Mouse (Mus musculus): Measurements from ENCODE around the gene Nxt1. TPM values are rescaled to one million over a fixed set of nuclear protein-coding genes. Genes with fewer than 3 reads are reported as not detected.

Gene Nxt1
- polyA plus RNA-seq (2014; fragmentation: Illumina TruSeq; extraction: RNeasy Lipid Tissue Mini Kit (QIAGEN cat#74804); ENCODE audit: low replicate concordance) = 3.6 TPM

GRCm38 (mm10) chr2:148672199-148673096 lies at the start of gene Nxt1:
Gene Nxt1 (plus strand): TSS chr2:148672601.

GRCm38 (mm10) chr2:148680775-148681291 lies 8.4 kb downstream of the Nxt1 start, which contains the start of gene Gzf1:
Gene Gzf1 (plus strand): TSS chr2:148681023.

Other genes with a start within 250 kb of the Nxt1 start
- 9.6 TPM for gene Cd93, start 229.0 kb upstream of the Nxt1 start, polyA plus RNA-seq (2014; fragmentation: Illumina TruSeq; extraction: RNeasy Lipid Tissue Mini Kit (QIAGEN cat#74804); ENCODE audit: low replicate concordance)
- 35.3 TPM for gene Gzf1, start 8.4 kb downstream of the Nxt1 start, polyA plus RNA-seq (2014; fragmentation: Illumina TruSeq; extraction: RNeasy Lipid Tissue Mini Kit (QIAGEN cat#74804); ENCODE audit: low replicate concordance)
- gene Napb, start 59.9 kb downstream of the Nxt1 start, polyA plus RNA-seq (2014; fragmentation: Illumina TruSeq; extraction: RNeasy Lipid Tissue Mini Kit (QIAGEN cat#74804); ENCODE audit: low replicate concordance) = 2.8 TPM
- gene Cstl1, start 77.8 kb downstream of the Nxt1 start, polyA plus RNA-seq (2014; fragmentation: Illumina TruSeq; extraction: RNeasy Lipid Tissue Mini Kit (QIAGEN cat#74804); ENCODE audit: low replicate concordance) = not detected
- gene Cst11, start 98.9 kb downstream of the Nxt1 start, polyA plus RNA-seq (2014; fragmentation: Illumina TruSeq; extraction: RNeasy Lipid Tissue Mini Kit (QIAGEN cat#74804); ENCODE audit: low replicate concordance) = not detected
- gene 8030411F24Rik, start 109.4 kb downstream of the Nxt1 start, polyA plus RNA-seq (2014; fragmentation: Illumina TruSeq; extraction: RNeasy Lipid Tissue Mini Kit (QIAGEN cat#74804); ENCODE audit: low replicate concordance) = not detected
- not detected for gene Cst12, start 116.8 kb downstream of the Nxt1 start, polyA plus RNA-seq (2014; fragmentation: Illumina TruSeq; extraction: RNeasy Lipid Tissue Mini Kit (QIAGEN cat#74804); ENCODE audit: low replicate concordance)
- gene Cst8, start 126.2 kb downstream of the Nxt1 start, polyA plus RNA-seq (2014; fragmentation: Illumina TruSeq; extraction: RNeasy Lipid Tissue Mini Kit (QIAGEN cat#74804); ENCODE audit: low replicate concordance) = not detected
- not detected for gene Cst13, start 147.5 kb downstream of the Nxt1 start, polyA plus RNA-seq (2014; fragmentation: Illumina TruSeq; extraction: RNeasy Lipid Tissue Mini Kit (QIAGEN cat#74804); ENCODE audit: low replicate concordance)
- not detected for gene Cst9, start 162.5 kb downstream of the Nxt1 start, polyA plus RNA-seq (2014; fragmentation: Illumina TruSeq; extraction: RNeasy Lipid Tissue Mini Kit (QIAGEN cat#74804); ENCODE audit: low replicate concordance)
- gene 9230104L09Rik, start 192.4 kb downstream of the Nxt1 start, polyA plus RNA-seq (2014; fragmentation: Illumina TruSeq; extraction: RNeasy Lipid Tissue Mini Kit (QIAGEN cat#74804); ENCODE audit: low replicate concordance) = not detected
- gene Cst3, start 203.1 kb downstream of the Nxt1 start, polyA plus RNA-seq (2014; fragmentation: Illumina TruSeq; extraction: RNeasy Lipid Tissue Mini Kit (QIAGEN cat#74804); ENCODE audit: low replicate concordance) = 4.9 TPM

All from small intestine, adult 10 weeks (tissue).